Mouse (Mus musculus) bone marrow macrophage, adult 2 months (primary cell): Measurements from ENCODE around the gene Susd1.

Experiments used
- CTCF ChIP-seq: IDR thresholded peaks from 2 replicates; pipeline ENCODE4 v1.5.1; 2012; ENCODE audit warnings: low read depth, mild to moderate bottlenecking, low read length, moderate library complexity
- POLR2A ChIP-seq: IDR thresholded peaks from 2 replicates; pipeline ENCODE4 v1.6.1; 2012; ENCODE audit warnings: mild to moderate bottlenecking, low read depth, low read length, borderline replicate concordance

DNA sequence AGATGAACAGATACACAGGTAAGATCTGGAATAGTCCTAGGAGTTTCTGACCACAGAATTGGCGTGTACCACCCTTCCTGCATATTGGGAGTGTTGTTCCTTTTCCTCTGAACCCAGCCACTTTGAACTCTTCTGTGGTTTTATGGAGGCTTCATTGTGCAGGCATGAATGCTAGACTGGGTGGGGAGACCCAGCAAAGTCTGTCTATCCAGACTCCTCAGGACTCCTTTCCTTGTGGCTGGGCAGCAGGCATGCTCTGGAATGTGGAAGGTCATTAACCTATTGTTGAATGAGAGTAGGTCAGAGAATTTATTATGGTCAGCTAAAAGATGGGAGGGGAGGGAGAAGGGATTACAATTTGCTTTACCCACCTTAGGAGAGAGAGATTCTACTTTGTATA, 8.9 kb upstream of the Susd1 start:
- TF ChIP-seq CTCF = no peak
- no peak for TF ChIP-seq POLR2A
